Comparison of ENCODE assay signal across 24 mouse cellular contexts in genomic region chr16:54226149-54226548, GRCm38 (mm10).
"Had no signal": no experiment of that assay in that cellular context is flagged by ENCODE, and none has a peak within 500 bp of the region (broad histone marks: within the 10 kb centered on the region; RNA-seq: fewer than 3 reads in every experiment).

No protein-coding gene starts in this region.

- H3K4me2 ChIP-seq: heart, embryonic 12.5 days; hindbrain, embryonic 13.5 days; hindbrain, embryonic 15.5 days; limb, embryonic 12.5 days; liver, embryonic 11.5 days; liver, embryonic 13.5 days; liver, embryonic 15.5 days had no signal

- DNase-seq: gastrocnemius, adult 2 months; gastrocnemius, postnatal 10 days; gastrocnemius, postnatal 25 days; heart, adult 18-20 months; heart, postnatal 10 days; heart, postnatal 4 days; kidney, adult 18-20 months; kidney, adult 8-10 months; kidney, postnatal 10 days; kidney, postnatal 25 days; kidney, postnatal 4 days; liver; liver, embryonic 13.5 days had no signal

- H3K36me3 ChIP-seq: heart, embryonic 10.5 days; heart, embryonic 12.5 days; hindbrain, embryonic 10.5 days; hindbrain, embryonic 13.5 days; hindbrain, embryonic 15.5 days; limb, embryonic 10.5 days; limb, embryonic 12.5 days; liver, embryonic 13.5 days; liver, embryonic 15.5 days had no signal

- H3K4me3 ChIP-seq: gastrocnemius, adult 2 months; heart, embryonic 10.5 days; heart, embryonic 12.5 days; hindbrain, embryonic 10.5 days; hindbrain, embryonic 13.5 days; hindbrain, embryonic 15.5 days; layer of hippocampus, adult 2 months; left cerebral cortex, adult 2 months; limb, embryonic 10.5 days; limb, embryonic 12.5 days; liver, embryonic 13.5 days; liver, embryonic 15.5 days had no signal

- H3K27me3 ChIP-seq: heart, embryonic 12.5 days; hindbrain, embryonic 13.5 days; hindbrain, embryonic 15.5 days; limb, embryonic 12.5 days; liver, embryonic 13.5 days; liver, embryonic 15.5 days had no signal
